Mouse (Mus musculus): ENCODE measurements at regions not wholly inside any gene's neighbourhood (a gene's known extent, or its start where the extent isn't known, plus 50 kb on each side); places are given as distances from the start of the nearest gene placed in this dataset.
A peak's percentile ranks its signal among the peaks of the same experiment; 100 is the strongest.
"Not testable (repeated sequence)": the region's sequence is repeated elsewhere in the genome, so short reads cannot be mapped to it uniquely, and the experiment has no call there.

DNA sequence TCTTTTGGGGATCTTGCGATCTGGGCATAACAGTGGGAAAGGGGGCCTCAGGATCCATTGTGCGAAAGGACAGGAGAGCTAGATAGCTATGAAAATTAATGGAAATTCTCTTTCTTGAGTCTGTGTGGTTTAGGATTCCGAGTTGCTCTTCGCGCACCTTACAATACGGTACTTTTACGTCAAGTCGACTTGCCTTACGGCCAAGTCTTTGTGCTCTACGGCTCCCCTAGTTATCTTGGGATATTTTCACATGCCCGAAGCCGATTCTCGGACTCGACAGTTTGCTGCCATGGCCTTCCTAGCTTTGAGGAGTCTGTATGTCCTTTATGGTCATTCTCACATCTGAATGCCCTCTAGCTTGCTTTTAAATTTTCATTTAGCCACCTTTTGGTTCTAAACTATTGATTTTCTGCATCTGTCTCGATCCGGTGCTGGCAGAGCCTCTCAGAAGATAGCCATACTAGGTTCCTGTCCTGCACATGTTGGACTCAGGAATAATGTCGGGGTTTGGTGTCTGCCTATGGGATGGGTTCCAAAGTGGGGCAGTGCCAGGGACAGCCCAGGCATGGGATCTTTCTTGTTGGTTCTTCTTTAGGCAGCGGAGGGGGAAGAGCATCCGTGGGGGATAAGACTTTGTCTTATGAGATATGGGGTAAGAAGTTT, 109.0 kb upstream of the Olfr1324 start:
- peak; percentile 34 for DNase-seq (ENCODE audit: extremely low spot score)

GRCm38 (mm10) chrX:50504047-50504446, 75.7 kb upstream of the Olfr1324 start:
- DNase-seq (ENCODE audit: extremely low spot score), result no peak

DNA sequence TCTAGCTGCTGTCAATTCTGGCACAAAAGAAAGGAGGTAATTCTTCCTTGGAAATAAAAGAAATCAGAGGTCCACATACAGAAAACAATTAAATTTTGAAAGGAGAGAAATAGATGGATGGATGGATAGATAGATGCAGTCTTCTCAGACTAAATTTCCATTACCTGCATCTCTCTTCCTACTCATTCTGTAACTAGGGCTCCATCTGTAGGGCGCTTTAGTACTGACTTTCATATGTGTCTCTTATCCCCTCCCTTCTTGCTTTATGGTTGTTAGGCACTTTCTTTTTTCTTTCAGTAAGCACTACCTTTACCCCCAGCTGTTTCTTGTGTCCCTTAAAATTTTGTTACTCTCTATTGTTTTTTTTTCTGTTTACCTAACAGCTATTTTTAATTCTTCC, 72.9 kb upstream of the Olfr1324 start:
- no peak for DNase-seq (ENCODE audit: extremely low spot score)

DNA sequence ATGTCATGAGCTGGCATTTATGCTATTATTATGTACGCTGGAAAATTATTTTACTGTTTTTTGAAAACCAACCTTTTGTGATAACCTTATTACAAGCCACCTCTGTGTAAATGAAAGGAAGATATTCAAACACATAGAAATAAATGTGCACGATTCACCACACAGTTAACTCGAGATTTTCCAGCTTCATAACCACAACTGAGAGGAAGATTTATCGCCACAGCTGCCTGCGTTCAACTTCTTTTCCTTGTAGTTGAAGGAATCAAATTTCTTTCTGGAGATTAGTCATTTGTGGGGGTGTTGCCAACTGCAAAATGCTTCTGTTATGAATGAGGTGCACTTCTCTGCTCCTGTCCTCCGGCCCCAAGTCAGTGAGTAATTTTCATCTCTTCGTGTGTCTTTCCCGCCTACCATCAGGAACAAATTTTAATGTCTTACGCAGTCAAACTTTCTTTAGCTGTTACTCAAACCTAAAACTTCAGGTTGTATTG, 62.2 kb upstream of the Olfr1324 start:
- not testable (repeated sequence) for DNase-seq (ENCODE audit: extremely low spot score)

Measured in embryo, embryonic 9.5 days (tissue).